Mouse (Mus musculus): ENCODE results near the gene Got1.

The Got1 gene

DNA sequence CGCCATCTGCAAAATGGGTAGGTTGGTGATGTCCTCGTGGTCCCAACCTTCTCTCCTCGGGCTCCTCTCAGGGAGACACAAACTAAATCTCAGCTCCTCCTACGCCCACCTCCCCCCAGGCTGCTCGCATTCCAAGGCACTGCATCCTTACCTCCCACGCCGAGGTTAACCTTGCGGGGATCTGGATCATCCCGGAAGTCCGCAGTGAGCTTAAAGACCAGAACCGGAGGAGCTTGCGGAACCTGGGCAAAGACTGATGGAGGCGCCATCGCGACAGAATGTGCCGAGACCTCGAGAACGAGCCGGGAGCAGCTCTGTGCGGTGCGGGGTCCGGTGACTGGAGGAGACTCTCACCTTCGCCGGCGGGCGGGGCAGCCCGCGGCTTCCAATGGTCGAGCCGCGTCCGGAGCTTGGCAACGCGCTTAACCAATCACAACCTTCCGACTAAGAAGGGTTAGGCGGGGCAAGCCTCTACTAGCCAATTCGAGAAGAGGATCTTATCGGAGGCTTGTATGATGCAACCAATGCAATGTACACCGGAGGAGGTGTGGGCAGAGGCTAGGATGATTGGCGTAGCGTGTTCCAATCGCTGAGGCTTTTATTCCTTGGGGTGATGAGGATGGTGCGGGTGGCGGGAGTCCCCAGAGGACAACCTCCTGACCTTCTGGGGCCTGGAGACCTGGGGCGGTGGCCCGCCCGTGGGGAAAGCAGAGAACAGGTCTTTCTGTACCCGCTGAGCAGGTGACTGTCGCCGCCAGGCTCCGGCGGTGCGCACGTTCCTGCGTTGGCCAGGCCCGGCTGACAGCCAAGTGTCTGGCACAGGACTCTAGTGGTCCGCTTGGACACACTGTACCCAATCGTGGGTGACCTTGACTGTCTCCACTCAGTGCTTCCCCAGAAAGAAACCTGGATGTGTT, at the start of gene Got1:
Got1 (minus strand) TSS at position 419 of the 917 bp plus-strand sequence.
- DNase-seq = peak; percentile 95 to 97

DNA sequence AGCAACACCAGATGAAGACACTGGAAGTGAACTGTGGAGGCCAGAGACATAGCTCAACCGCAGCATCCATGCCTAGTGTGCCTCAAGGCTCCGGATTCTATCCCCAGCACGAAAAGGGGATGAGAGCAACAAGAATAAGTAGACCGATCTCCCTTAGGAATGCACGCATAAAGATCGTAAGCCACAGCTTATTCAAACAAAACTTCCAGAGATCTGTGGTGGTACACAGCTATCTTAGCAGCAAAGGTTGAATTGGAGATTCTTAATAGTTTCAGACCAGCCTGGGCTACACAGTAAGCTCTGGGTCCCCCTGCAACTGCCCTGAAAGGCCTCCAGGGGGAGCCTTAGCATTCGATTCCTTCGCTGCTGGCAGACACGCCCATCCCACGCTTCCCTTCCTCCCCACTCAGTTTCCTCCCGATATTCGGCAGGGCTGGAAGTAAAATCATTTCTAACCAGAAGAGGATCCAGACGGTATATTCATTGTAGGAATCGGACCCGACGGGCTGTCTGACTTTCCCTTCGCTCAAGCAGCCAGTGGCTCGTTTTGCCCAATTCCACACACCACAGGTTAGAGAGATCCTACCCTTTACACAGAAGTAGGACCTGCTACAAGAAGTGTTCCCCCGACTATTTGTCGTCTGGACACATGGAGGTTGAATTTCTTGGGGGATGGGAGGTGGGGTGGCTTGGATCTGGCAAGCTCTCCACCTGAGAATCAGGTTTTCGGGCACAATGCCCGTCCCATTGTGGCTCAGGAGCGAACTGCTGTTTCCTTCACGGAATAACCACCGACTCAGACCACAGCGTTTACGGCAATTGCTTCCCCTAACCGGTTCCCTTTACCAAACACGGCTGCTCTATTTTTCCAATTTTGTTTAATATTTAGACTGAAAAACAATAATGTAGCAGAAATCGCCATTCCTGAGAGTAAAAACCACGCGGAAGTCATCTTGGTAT, 46.7 kb upstream of the Got1 start:
- peak; percentile 74 to 85 for DNase-seq

DNA sequence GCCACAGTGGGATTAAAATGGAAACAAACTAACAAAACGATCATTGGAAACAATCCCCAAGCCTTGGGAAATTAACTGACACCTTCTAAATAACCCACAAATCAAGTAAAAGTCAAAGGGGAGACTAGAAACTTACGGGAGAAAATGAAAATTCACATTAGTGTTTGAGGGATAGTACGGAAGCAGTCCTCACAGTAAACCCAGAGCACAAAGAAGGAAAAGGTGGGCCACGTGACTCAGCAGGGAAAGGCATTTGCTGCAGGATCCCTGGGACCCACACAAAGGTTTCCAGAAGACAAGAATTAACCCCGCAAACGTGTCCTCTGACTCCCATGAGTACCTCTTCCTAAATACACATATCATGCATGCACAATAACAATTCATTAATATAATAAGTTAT, 44.7 kb upstream of the Got1 start:
- DNase-seq = no peak

DNA sequence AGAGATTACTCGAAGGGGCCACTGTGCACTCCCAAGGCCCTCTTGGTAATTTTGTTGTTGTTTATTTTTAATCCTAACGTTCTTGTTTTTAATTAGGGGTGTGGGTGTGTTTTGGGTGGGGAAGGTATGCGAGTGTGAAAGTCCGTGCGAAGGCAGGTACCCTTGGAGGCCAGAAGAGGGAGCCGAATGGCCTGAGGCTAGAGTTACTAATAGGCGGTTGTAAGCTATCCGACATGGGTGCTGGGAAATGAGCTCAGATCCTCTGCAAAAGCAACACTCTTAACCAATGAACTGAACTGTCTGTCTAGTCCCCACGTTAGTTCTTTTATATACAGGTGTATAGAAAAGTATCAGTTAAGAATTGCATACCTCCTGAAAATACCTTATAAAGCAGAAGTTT, 43.9 kb upstream of the Got1 start:
- peak in 1 of 2 experiments; percentile 7 for DNase-seq

DNA sequence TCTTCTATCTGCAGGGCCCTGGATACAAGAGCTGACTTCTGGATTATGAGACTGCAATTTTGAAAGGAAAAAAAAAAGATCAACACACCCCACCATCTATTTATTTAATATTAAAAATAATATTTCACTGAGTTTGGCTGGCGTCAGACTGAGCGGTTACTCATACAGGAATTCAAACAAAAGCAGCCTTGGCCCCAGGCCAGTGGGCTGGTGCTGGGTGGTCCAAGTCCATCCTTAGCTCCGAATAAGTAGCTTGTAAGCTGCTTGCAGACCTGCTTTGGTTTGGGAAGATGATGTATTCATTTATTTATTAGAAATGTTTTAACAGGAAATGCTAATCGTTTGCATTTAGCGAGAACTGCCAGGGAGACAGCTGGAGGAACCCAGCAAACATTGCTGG, 38.8 kb upstream of the Got1 start:
- DNase-seq = peak in 1 of 2 experiments; percentile 34

DNA sequence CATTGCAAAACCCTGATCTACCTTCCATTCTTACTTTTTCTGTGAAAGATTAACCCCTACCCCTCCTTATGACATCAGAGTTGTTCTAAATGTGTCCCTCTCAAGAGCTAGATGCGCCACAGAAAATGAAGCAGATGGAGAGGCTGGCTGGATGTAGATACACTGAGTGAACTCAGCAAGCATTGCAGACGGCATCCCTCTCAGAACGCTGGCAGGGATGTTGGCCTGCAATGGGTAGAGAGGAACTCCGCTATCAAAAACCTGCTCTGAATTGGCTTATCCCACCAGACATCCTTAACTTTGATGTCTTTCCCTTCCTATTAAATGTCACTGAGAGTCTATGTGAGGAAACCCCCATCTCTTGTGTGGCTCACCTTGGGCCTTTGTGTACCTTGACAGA, 37.4 kb upstream of the Got1 start:
- no peak for DNase-seq

DNA sequence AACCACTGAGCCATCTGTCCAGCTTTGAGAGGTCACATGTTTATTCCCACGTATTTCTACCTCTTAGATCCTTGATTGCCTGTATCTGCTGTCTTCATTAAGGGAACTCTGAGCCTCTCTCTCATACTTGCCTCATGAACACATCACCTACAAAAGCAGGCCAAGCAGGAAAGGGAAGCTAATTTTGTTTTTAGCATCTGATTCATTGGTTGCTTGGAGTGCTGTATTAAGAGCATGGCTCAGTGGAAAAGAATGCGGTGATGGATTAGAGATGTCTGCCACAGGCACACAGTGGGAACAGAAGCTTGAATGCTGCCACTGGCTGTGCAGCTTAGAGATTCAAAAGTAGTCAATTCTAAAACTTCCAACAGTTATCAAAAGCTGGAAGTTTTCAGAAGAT, 35.8 kb upstream of the Got1 start:
- no peak for DNase-seq

DNA sequence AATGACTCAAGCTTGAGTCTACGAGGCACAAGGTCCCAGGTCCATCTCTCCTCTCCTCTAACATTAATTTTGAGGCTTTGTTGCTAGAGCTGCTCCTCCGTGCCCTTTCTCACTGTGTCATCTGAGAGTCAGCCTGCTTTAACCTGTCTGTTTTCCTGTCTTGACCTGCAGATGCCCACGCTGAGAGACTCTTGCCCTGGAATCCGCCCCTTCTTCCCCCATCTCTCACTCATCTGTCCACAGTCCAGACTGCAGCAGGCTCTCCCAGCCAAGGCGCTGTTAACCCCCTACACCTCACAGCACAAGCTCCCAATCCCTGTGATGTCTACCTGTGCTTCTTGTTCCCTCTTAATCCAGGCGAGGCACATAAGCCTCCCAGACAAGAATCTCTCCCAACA, 27.1 kb upstream of the Got1 start:
- DNase-seq = no peak

DNA sequence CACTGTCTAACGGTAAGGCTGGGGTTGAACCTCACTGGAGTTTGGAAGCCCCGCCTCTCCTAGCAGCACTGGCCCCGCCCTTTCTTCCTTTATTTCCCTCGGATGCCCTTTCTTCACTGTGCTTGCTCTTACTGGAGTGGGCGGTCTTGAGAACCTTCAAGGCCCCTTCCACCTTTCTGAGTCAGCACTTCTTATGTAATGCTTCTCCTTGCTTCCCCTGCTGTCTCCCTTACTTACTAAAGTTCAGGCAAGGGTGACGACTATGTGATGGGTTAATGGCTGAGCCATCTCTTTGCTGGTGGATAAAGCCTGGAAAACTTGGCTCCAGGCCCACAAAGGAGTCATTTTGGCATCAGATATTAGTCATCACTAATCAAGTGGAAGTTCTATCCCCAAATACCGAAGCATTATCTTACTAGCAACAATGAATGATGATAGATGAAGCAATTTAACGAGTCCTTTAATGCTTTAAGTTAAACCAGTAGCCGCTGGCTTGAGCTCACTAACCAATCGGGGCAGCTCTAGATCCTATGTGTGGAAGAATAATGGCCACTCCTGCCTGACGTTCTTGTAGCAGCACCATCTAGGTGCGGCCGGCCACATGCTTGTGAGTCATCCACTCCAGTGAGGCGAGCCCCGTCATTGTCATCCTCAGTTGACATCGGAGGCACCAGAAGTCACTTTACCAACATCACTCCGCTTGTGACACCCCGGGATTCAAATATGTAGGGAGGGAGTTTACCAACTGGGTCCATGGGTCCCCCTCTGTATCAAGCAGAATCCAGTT, 26.5 kb upstream of the Got1 start:
- DNase-seq = peak; percentile 30 to 33

DNA sequence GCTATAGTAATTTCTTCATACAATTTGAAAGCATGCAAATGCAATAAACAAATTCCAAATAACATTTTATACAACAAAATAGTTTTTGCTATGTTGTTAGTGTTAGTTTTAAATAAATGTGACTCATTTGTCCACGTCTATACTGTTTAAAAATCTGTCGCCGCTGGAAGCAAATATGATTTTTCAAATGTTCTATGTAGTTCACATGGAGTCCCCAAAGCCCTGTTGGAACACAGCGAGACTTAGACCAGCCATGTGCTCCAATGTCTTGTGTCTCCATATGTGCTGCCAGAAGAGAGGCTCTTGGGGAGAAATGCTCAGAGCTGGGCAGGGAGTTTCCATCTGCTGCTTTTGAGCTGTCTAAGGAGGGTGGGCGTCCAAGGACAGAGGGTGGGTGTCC, 23.7 kb upstream of the Got1 start:
- no peak for DNase-seq

DNA sequence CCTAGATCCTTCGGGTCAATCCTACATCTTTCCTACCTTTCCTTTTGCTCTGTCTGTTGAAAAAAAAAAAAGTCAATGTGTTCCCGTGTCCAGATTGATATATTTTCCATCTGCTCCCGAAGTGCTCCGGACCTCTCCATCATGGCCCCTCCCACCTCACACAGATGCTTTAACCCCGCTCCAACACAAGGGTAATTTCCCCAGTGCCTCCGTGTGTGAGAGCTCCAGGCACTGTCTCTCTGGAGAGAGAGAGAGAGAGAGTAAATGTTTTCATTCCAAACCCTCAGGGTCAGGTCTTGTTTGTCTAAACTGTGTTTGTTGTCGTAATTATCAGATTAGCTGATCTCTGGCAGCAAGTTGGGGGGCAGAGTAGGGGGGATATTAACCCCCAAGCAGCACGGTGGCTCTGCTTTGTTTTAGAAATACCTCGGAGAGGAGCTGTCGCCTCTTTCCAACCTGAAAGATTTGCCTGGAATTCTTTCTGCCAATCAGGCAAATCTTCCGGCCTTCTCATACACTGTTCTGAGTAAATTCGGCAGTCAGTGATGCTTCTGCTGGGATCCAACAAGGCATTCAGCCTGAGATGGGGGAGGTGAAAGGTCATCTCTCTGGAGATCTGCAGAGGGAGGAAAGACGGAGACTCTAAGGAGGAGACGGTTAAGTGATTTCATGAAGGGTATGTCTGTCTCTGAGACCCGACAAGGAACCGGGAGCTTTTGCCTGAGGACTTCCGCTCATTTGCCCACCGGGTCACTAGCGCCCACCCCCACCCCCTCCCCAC, 22.1 kb upstream of the Got1 start:
- DNase-seq = no peak

DNA sequence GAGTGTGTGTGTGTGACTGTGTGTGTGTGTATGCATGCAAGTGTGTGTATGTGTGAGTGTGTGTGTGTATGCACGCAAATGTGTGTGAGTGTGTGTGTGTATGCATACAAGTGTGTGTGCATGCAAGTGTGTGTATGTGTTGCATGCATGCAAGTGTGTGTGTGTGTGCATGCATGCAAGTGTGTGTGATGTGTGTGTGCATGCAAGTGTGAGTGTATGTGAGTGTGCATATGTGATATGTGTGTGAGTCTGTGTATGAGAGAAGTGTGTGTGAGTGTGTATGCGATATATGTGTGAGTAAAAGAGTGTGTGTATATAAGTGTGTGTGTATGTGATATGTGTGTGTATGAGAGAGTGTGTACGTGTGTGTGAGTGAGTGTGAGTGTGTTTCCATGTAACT, 11.0 kb upstream of the Got1 start:
- no peak for DNase-seq

DNA sequence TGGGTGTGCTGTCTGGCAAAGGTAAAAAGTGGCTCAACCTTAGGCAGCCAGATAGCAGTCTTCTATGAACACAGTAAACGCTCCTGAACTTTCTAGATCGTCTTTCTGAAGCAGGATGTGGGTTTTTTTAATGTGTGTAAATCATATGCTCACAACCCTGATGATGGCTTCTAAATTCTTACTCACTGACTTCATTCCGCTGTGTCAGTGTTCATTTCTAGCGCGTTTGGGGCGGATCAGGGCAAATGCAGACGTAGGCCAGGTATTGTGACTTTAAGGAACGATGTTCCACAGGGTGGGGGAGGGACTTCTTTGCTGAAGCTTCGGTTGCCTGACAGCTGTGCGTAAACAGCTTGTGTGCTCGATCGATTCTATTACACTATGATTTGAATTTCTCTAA, 6.5 kb upstream of the Got1 start:
- no peak for DNase-seq

DNA sequence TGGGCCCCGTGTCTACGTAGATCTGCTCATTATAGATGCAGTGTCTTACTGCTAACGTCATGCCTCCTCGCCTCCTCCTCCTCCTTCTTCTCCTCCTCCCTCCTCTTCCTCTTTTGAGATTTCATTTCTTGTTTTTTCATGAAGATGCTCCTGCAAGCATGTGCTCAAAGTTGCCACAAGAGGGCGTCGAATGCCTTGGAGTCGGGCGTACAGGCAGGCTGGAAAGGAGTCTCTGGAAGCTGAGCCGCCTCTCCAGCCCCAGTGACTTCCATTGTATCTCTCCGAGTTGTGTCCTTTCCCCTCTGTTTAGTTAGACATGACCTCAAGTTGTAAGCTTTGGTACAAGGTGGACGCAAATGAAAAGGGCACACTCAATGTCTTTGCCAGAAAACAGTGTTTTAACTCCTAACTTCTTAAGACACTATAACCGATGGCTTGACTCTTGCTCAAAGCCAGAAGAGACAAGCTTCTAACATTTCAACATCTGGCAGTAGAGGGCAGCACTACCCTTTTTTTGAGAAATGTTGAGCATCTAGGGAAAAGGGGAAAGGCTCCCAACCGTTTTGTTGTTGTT, 5.9 kb upstream of the Got1 start:
- DNase-seq = peak; percentile 79 to 82

DNA sequence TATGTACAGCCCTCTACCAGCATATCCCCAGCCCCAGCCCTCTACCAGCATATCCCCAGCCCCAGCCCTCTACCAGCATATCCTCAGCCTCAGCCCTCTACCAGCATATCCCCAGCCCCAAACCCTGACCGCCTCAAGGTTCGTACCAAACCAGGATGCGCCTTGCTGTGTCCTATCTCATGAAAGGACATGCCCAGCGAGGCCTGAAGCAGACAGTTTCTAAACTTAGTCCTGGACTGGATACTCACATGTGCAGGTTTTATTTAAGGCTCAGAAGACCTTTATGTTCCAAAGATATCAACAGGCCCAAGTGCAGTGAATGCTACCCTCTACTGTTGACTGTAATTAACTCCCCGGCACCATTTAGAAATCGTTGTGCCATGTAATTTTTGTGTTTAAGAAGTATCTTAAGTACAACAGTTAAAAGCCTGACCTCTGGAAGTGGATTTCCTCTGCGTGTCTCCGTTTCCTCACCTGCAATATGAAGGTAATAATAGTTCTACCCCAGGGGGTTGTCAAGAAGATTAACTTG, 3.7 kb upstream of the Got1 start:
- DNase-seq = no peak

DNA sequence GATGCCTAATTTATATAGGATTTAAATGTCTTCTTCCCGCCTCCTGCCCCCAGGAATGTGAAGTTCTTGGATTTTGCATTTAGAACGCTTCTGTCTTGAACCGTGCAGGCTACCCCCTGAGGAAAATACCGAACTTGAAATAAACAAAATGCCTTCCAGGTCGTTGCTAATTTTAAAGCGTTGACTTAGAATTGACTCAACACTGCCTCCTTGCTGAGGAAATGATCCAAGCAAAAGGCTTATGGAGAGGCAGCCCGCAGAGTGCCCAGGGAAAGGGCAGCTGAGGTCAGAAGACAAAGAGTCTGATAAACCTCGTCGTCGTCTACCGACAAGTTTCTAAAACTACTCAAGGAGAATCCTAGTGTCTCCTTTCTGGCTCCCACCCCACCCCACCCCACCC, 2.7 kb upstream of the Got1 start:
- peak; percentile 61 to 73 for DNase-seq

DNA sequence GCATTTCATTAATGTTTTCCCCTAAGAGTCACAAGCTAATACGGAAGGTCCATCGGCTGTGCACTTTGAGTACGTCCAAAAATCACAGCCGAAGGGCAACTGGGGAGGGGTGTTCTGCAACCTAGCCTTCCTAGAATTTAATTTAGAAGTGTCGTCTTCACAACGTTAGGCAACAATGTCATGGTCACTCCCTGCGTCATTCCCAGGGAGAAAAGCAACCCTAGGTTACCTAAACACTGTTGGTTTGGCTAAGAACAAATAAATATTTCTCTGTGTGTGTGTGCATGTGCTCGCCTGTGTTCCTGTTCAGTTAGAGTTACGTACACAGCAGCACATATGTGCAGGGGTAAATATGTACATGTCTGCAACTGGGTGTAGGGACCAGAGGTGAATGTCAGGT, 1.6 kb upstream of the Got1 start:
- DNase-seq = no peak

DNA sequence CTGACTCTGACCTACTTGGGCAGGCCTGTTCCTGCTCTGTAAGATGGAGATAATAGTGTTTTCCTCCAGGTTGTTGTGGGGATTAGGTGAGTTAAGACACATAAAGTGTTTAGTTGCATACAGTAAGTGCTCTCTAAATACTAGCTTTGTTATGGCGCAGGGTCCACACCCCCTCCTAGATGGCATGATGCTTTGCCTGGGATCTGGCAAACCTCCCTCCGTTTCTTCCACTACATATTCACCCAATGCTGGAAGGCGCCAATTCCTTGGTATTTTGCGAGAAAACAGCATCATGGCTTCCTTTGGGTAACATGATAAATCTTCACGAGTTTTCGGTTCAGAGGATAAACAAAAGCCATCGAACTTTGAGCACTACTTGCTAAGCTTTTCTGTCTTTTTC, 1.2 kb upstream of the Got1 start:
- no peak for DNase-seq

DNA sequence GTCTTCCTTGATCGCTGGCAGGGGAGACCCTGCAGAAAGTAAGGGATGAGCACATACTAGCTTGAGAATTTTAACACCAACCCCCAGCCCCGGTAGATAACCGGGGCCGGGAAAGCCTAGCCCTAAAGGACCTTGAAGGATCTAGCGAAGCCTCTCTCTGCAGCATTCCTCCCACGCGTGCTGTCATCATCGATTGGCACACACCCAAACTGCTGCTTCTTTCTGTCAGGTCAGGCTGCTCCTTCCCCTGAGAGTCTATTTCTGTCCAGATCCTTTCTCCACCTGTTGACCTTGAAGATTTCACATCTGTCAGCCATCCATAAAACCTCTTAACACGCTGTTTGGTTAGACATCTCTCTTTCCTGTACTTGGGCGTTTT, 688 bp upstream of the Got1 start:
- peak in 1 of 2 experiments; percentile 64 for DNase-seq

DNA sequence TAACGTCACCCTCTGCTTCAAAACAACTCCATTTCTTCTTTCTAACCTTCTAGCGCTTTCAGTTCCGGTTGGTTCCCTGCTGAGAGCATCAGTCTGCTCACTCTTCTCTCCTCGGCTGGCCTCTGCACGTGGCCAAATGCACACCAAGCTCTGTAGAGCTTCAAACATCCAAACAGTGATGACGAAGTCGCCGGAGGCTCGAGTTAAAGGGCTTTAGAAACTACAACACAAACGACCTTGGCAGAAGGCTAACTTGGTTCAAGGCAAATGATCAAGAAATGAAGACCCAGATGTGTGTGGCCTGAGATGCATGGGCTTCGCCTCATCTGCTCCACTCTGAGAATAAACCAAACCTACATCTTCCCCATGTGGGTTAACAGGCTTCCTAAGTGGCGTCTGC, 854 bp downstream of the Got1 start:
- peak; percentile 43 to 44 for DNase-seq

DNA sequence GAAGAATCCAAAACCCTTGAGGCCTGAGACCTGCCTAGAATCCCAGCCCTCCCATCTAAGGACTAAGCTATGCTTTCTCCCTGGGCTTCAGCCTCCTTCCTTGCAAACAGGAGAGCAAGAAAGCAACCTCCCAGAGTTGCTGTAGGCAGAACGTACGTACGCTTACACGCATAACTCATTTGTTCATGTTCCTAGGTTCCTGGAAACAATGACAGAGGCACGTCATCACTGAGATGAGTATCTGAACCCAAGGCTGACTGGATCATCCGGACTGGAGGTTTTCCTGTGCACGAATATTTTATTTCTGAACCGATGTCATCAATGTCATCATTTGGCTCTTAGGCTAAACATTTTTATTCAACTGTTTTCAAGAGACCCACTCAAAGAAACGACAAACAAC, 2.4 kb downstream of the Got1 start:
- no peak for DNase-seq
